Mouse (Mus musculus): Measurements from ENCODE around the gene Chmp3. TPM values are rescaled to one million over a fixed set of nuclear protein-coding genes. Genes with fewer than 3 reads are reported as not detected.

Chmp3 gene
- polyA plus RNA-seq (2017; shearing (Covaris generic)), result 70.6 TPM

DNA sequence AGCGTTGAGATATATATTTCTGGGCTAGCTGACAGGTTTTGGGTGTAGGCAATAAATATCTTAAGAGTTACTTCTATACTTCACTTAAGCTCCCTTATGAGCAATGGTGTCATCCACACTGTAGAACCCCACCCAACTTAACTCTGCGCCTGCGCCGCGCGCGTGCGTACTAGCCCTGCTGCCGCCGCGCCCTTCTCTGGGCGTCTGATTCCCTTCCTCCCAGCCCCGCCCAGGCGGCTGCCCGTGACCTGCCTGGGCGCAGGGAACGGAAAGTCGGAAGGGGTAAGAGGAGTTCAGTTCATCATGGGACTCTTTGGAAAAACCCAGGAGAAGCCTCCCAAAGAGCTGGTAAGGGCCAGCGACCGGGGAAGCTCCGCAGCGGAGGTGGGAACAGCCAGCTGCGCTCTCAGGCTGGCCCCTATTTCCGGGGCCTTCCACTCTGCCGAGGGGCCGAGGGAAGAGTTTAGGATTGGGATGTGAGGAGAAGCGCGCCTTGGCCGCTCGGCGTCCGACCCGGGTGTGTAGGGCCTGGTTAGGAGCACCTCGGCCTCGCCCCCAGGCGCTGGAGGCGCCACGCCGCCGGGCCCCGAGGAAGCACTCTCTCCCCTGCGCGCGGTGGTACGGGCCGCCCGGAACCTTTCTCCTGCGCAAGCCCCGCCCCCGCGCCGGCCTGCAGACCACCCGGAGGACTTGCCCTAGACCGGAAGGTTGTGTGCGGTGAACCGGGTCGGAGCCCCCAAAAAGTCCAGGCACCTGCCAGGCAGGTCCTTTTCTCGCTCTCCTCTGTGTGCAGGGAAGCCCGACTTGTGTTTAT, at the start of gene Chmp3:
Gene Chmp3 (plus strand): TSS at position 112 of the 814 bp plus-strand sequence.

Other genes starting within 250 kb of the Chmp3 start
- not detected for gene Smyd1, start 221.6 kb upstream of the Chmp3 start, polyA plus RNA-seq (2017; shearing (Covaris generic))
- gene Cd8b1, start 221.0 kb upstream of the Chmp3 start, polyA plus RNA-seq (2017; shearing (Covaris generic)), result 21.1 TPM
- 0.11 TPM for gene Cd8a, start 170.4 kb upstream of the Chmp3 start, polyA plus RNA-seq (2017; shearing (Covaris generic))
- 53.3 TPM for gene Rmnd5a, start 103.2 kb upstream of the Chmp3 start, polyA plus RNA-seq (2017; shearing (Covaris generic))
- gene Rnf103, start 49.9 kb upstream of the Chmp3 start, polyA plus RNA-seq (2017; shearing (Covaris generic)), result 106 TPM
- gene Kdm3a, start 89.2 kb downstream of the Chmp3 start, polyA plus RNA-seq (2017; shearing (Covaris generic)), result 181 TPM
- gene Reep1, start 163.8 kb downstream of the Chmp3 start, polyA plus RNA-seq (2017; shearing (Covaris generic)), result 0.11 TPM

All from naive thymus-derived CD4-positive, alpha-beta T cell, adult 5 months (primary cell).